Mouse (Mus musculus): Measurements from ENCODE around the gene Catsperg2. TPM values are rescaled to one million over a fixed set of nuclear protein-coding genes. Genes with fewer than 3 reads are reported as not detected.
"Not testable (repeated sequence)": the region's sequence is repeated elsewhere in the genome, so short reads cannot be mapped to it uniquely, and the experiment has no call there.

The Catsperg2 gene
- polyA plus RNA-seq (2015; fragmentation: Nextera tagmentation; extraction: Ambion mirVana) = not detected in 2 replicates

GRCm38 (mm10) chr7:29726860-29727259 lies at the start of gene Catsperg2:
Gene Catsperg2, minus strand, starts transcription at chr7:29727032.
- H3K4me2 ChIP-seq = peak within 1 kb of the TSS; percentile 16; the same call in 1 of the 2 replicates
- not testable (repeated sequence) for H3K9ac ChIP-seq; ATAC-seq (ENCODE audit: extremely low read depth, insufficient number of reproducible peaks, low FRiP score, low TSS enrichment); H3K4me1 ChIP-seq; H3K27ac ChIP-seq (replicated peaks); H3K36me3 ChIP-seq; H3K27me3 ChIP-seq (replicated peaks)
- H3K9me3 ChIP-seq = peaks cover 14% of the 10 kb centered on the region
- peak within 1 kb of the TSS; percentile 8; the same call in 1 of the 2 replicates for H3K4me3 ChIP-seq
- 60% methylated on average over 11 of the region's 11 CpGs for WGBS

- Histone ChIP-seq H3K9ac (no peak overlapping the region), H3K9me3 (no peaks in the 10 kb centered on the region), H3K4me1 (peaks cover 11% of the 10 kb centered on the region), H3K4me2 (no peak overlapping the region), H3K27me3 (replicated peaks) (no peaks in the 10 kb centered on the region), H3K36me3 (peaks cover 84% of the 10 kb centered on the region), H3K27ac (replicated peaks) (no peak overlapping the region), H3K4me3 (no peak overlapping the region)
- no peak for ATAC-seq (ENCODE audit: extremely low read depth, insufficient number of reproducible peaks, low FRiP score, low TSS enrichment)
- WGBS = 93% methylated on average over 19 of the region's 19 CpGs
Measured at GRCm38 (mm10) chr7:29776568-29776967, 49.7 kb upstream of the Catsperg2 start.

- H3K36me3 ChIP-seq = peaks cover 82% of the 10 kb centered on the region
- no peak overlapping the region for H3K4me2 ChIP-seq
- H3K4me3 ChIP-seq = no peak overlapping the region
- no peak for ATAC-seq (ENCODE audit: extremely low read depth, insufficient number of reproducible peaks, low FRiP score, low TSS enrichment)
- no peaks in the 10 kb centered on the region for H3K27me3 ChIP-seq (replicated peaks)
- no peak overlapping the region for H3K9ac ChIP-seq
- WGBS = 90% methylated on average over 3 of the region's 3 CpGs
- H3K9me3 ChIP-seq = no peaks in the 10 kb centered on the region
- H3K4me1 ChIP-seq = peaks cover 19% of the 10 kb centered on the region
- H3K27ac ChIP-seq (replicated peaks) = no peak overlapping the region
Measured at GRCm38 (mm10) chr7:29774371-29774770, 47.5 kb upstream of the Catsperg2 start.

- no peak overlapping the region; the same call in 1 of the 2 replicates for H3K4me2 ChIP-seq
- H3K27me3 ChIP-seq (replicated peaks) = no peaks in the 10 kb centered on the region
- 70% methylated on average over 7 of the region's 7 CpGs for WGBS
- no peak overlapping the region for H3K4me3 ChIP-seq
- ATAC-seq (ENCODE audit: extremely low read depth, insufficient number of reproducible peaks, low FRiP score, low TSS enrichment) = no peak
- H3K9me3 ChIP-seq = no peaks in the 10 kb centered on the region
- 0 out of 2 replicates have a peak overlapping the region, but pooled peaks have one; percentile 44 for H3K9ac ChIP-seq
- H3K36me3 ChIP-seq = peaks cover 73% of the 10 kb centered on the region
- H3K4me1 ChIP-seq = peaks cover 22% of the 10 kb centered on the region
- peak overlapping the region; percentile 2; the same call in 1 of the 2 replicates for H3K27ac ChIP-seq (replicated peaks)
Measured at GRCm38 (mm10) chr7:29773503-29773902, 46.7 kb upstream of the Catsperg2 start.

GRCm38 (mm10) chr7:29768980-29769379 lies 42.1 kb upstream of the Catsperg2 start:
- peak overlapping the region; percentile 81 for H3K4me2 ChIP-seq
- no peaks in the 10 kb centered on the region for H3K9me3 ChIP-seq
- H3K4me1 ChIP-seq = peaks cover 29% of the 10 kb centered on the region
- peak overlapping the region; percentile 84 for H3K27ac ChIP-seq (replicated peaks)
- no peak for ATAC-seq (ENCODE audit: extremely low read depth, insufficient number of reproducible peaks, low FRiP score, low TSS enrichment)
- no peaks in the 10 kb centered on the region for H3K27me3 ChIP-seq (replicated peaks)
- H3K36me3 ChIP-seq = peaks cover 32% of the 10 kb centered on the region
- H3K4me3 ChIP-seq = peak overlapping the region; percentile 80
- peak overlapping the region; percentile 86 for H3K9ac ChIP-seq
- WGBS = 6% methylated on average over 10 of the region's 10 CpGs

- peak; percentile 90 for ATAC-seq (ENCODE audit: extremely low read depth, insufficient number of reproducible peaks, low FRiP score, low TSS enrichment)
- peak within 1 kb of the TSS; percentile 80 for H3K4me3 ChIP-seq
- H3K27me3 ChIP-seq (replicated peaks) = no peaks in the 10 kb centered on the region
- peak within 1 kb of the TSS; percentile 86 for H3K9ac ChIP-seq
- peak within 1 kb of the TSS; percentile 81 for H3K4me2 ChIP-seq
- peaks cover 23% of the 10 kb centered on the region for H3K4me1 ChIP-seq
- peak within 1 kb of the TSS; percentile 84 for H3K27ac ChIP-seq (replicated peaks)
- WGBS = under 1% methylated on average over 32 of the region's 32 CpGs
- H3K9me3 ChIP-seq = no peaks in the 10 kb centered on the region
- peaks cover 25% of the 10 kb centered on the region for H3K36me3 ChIP-seq
Measured at GRCm38 (mm10) chr7:29768090-29768900, 41.5 kb upstream of the Catsperg2 start, which contains the start of gene Zfp84. Gene Zfp84, plus strand, starts transcription at chr7:29768552.

- WGBS = under 1% methylated on average over 15 of the region's 15 CpGs
- no peak; the same call in 1 of the 2 replicates for ATAC-seq (ENCODE audit: extremely low read depth, insufficient number of reproducible peaks, low FRiP score, low TSS enrichment)
Measured at GRCm38 (mm10) chr7:29767058-29767686, 40.3 kb upstream of the Catsperg2 start.

GRCm38 (mm10) chr7:29764702-29765101 lies 37.9 kb upstream of the Catsperg2 start:
- no peaks in the 10 kb centered on the region for H3K27me3 ChIP-seq (replicated peaks)
- no peak for ATAC-seq (ENCODE audit: extremely low read depth, insufficient number of reproducible peaks, low FRiP score, low TSS enrichment)
- H3K9me3 ChIP-seq = no peaks in the 10 kb centered on the region
- H3K36me3 ChIP-seq = peaks cover 9% of the 10 kb centered on the region; the same call in 1 of the 2 replicates
- 68% methylated on average over 7 of the region's 7 CpGs for WGBS
- H3K4me2 ChIP-seq = no peak overlapping the region
- H3K27ac ChIP-seq (replicated peaks) = no peak overlapping the region
- no peak overlapping the region for H3K9ac ChIP-seq
- H3K4me1 ChIP-seq = peaks cover 15% of the 10 kb centered on the region
- H3K4me3 ChIP-seq = no peak overlapping the region

More at GRCm38 (mm10) chr7:29767058-29767686, 40.3 kb upstream of the Catsperg2 start:
- Histone ChIP-seq H3K9me3 (no peaks in the 10 kb centered on the region), H3K36me3 (peaks cover 21% of the 10 kb centered on the region), H3K4me3 (peak overlapping the region; percentile 80), H3K27ac (replicated peaks) (peak overlapping the region; percentile 77), H3K4me2 (peak overlapping the region; percentile 81), H3K4me1 (peaks cover 20% of the 10 kb centered on the region), H3K9ac (peak overlapping the region; percentile 86), H3K27me3 (replicated peaks) (no peaks in the 10 kb centered on the region)

GRCm38 (mm10) chr7:29760476-29760875 lies 33.6 kb upstream of the Catsperg2 start:
- peaks cover 9% of the 10 kb centered on the region; the same call in 1 of the 2 replicates for H3K36me3 ChIP-seq
- H3K9me3 ChIP-seq = peaks cover 11% of the 10 kb centered on the region; the same call in 1 of the 2 replicates
- ATAC-seq (ENCODE audit: extremely low read depth, insufficient number of reproducible peaks, low FRiP score, low TSS enrichment) = no peak
- no peak overlapping the region for H3K4me3 ChIP-seq
- no peak overlapping the region for H3K4me2 ChIP-seq
- no peaks in the 10 kb centered on the region for H3K27me3 ChIP-seq (replicated peaks)
- 76% methylated on average over 5 of the region's 5 CpGs for WGBS
- no peaks in the 10 kb centered on the region for H3K4me1 ChIP-seq
- no peak overlapping the region for H3K27ac ChIP-seq (replicated peaks)
- no peak overlapping the region for H3K9ac ChIP-seq

- H3K27me3 ChIP-seq (replicated peaks) = no peaks in the 10 kb centered on the region
Measured at GRCm38 (mm10) chr7:29742258-29742657, 15.4 kb upstream of the Catsperg2 start.

GRCm38 (mm10) chr7:29728055-29728454 lies 1.2 kb upstream of the Catsperg2 start:
- Histone ChIP-seq H3K4me2 (no peak overlapping the region), H3K4me3 (no peak overlapping the region), H3K27me3 (replicated peaks) (no peaks in the 10 kb centered on the region), H3K27ac (replicated peaks) (no peak overlapping the region), H3K9me3 (peaks cover 22% of the 10 kb centered on the region), H3K4me1 (no peaks in the 10 kb centered on the region), H3K36me3 (no peaks in the 10 kb centered on the region), H3K9ac (no peak overlapping the region)
- 70% methylated on average over 2 of the region's 2 CpGs for WGBS
- ATAC-seq (ENCODE audit: extremely low read depth, insufficient number of reproducible peaks, low FRiP score, low TSS enrichment) = no peak

More at GRCm38 (mm10) chr7:29742258-29742657, 15.4 kb upstream of the Catsperg2 start:
- no peaks in the 10 kb centered on the region for H3K4me1 ChIP-seq
- H3K4me3 ChIP-seq = no peak overlapping the region
- H3K36me3 ChIP-seq = no peaks in the 10 kb centered on the region
- WGBS = 74% methylated on average over 3 of the region's 3 CpGs
- ATAC-seq (ENCODE audit: extremely low read depth, insufficient number of reproducible peaks, low FRiP score, low TSS enrichment) = no peak
- H3K9ac ChIP-seq = no peak overlapping the region
- no peak overlapping the region for H3K4me2 ChIP-seq
- H3K9me3 ChIP-seq = peaks cover 13% of the 10 kb centered on the region; the same call in 1 of the 2 replicates
- H3K27ac ChIP-seq (replicated peaks) = no peak overlapping the region
